Comparison of ENCODE assay signal across 11 mouse cellular contexts in genomic region chr2:83722936-83723335, GRCm38 (mm10). TPM values are rescaled to one million over a fixed set of nuclear protein-coding genes. Genes with fewer than 3 reads are reported as not detected.
DNase-seq lines count a peak whose midpoint lies in the region; ATAC-seq and TF ChIP-seq lines count a peak whose summit lies in the region.
"Had no signal": no experiment of that assay in that cellular context is flagged by ENCODE, and none has a peak within 500 bp of the region (broad histone marks: within the 10 kb centered on the region; RNA-seq: fewer than 3 reads in every experiment).

No protein-coding gene starts in this region.

- no peak for TF ChIP-seq EP300 in lung, postnatal 0 days (IDR thresholded peaks at IDR 0.05)
- TF ChIP-seq EP300 in stomach, postnatal 0 days (optimal IDR thresholded peaks at IDR 0.05) = no peak

- no peak overlapping the region for H3K27ac ChIP-seq in heart, embryonic 16.5 days (ENCODE audit: low read length)
- peak overlapping the region; percentile 96; the same call in 1 of the 2 replicates for H3K27ac ChIP-seq in lung, postnatal 0 days (ENCODE audit: low read length)
- H3K27ac ChIP-seq in embryonic facial prominence, embryonic 14.5 days (replicated peaks; ENCODE audit: low read depth, low read length) = 0 out of 2 replicates have a peak overlapping the region, but pooled peaks have one; percentile 97
- H3K27ac ChIP-seq in stomach, postnatal 0 days (replicated peaks) = peak overlapping the region; percentile 99; the same call in 1 of the 2 replicates

- no peak overlapping the region for H3K9ac ChIP-seq in heart, embryonic 16.5 days (ENCODE audit: low read length)
- H3K9ac ChIP-seq in lung, postnatal 0 days (replicated peaks; ENCODE audit: low read depth) = 0 out of 2 replicates have a peak overlapping the region, but pooled peaks have one; percentile 83
- H3K9ac ChIP-seq in embryonic facial prominence, embryonic 14.5 days (ENCODE audit: low read depth, low read length) = no peak overlapping the region
- no peak overlapping the region for H3K9ac ChIP-seq in stomach, postnatal 0 days (ENCODE audit: low read length)

- no peak for TF ChIP-seq CTCF in lung, postnatal 0 days (IDR thresholded peaks at IDR 0.05)
- no peak for TF ChIP-seq CTCF in stomach, postnatal 0 days (IDR thresholded peaks at IDR 0.05; ENCODE audit: low read depth)

- peaks cover 9% of the 10 kb centered on the region for H3K4me1 ChIP-seq in heart, embryonic 16.5 days (ENCODE audit: control insufficient read depth, insufficient read depth, low read length)
- H3K4me1 ChIP-seq in lung, postnatal 0 days (ENCODE audit: insufficient read depth, low read depth, low read length) = peaks cover 5% of the 10 kb centered on the region; the same call in 1 of the 2 replicates
- peaks cover 13% of the 10 kb centered on the region for H3K4me1 ChIP-seq in embryonic facial prominence, embryonic 14.5 days (ENCODE audit: control insufficient read depth, insufficient read depth, low read length)
- H3K4me1 ChIP-seq in stomach, postnatal 0 days (replicated peaks; ENCODE audit: control insufficient read depth, insufficient read depth) = peaks cover 6% of the 10 kb centered on the region; the same call in 1 of the 2 replicates

- H3K4me3 ChIP-seq in heart, embryonic 16.5 days (ENCODE audit: low read length) = no peak overlapping the region
- no peak overlapping the region for H3K4me3 ChIP-seq in lung, postnatal 0 days (ENCODE audit: low read depth, low read length)
- H3K4me3 ChIP-seq in embryonic facial prominence, embryonic 14.5 days (ENCODE audit: low read depth, low read length) = no peak overlapping the region
- no peak overlapping the region for H3K4me3 ChIP-seq in stomach, postnatal 0 days (ENCODE audit: low read depth, low read length)

- H3K9me3 ChIP-seq in heart, embryonic 16.5 days (replicated peaks; ENCODE audit: control insufficient read depth, low read length) = no peaks in the 10 kb centered on the region
- H3K9me3 ChIP-seq in lung, postnatal 0 days (ENCODE audit: low read length) = no peaks in the 10 kb centered on the region
- H3K9me3 ChIP-seq in embryonic facial prominence, embryonic 14.5 days (ENCODE audit: control insufficient read depth, low read length) = no peaks in the 10 kb centered on the region
- H3K9me3 ChIP-seq in stomach, postnatal 0 days (ENCODE audit: control insufficient read depth, low read length) = no peaks in the 10 kb centered on the region
- H3K9me3 ChIP-seq: forebrain, embryonic 15.5 days had no signal

- H3K36me3 ChIP-seq in heart, embryonic 16.5 days (ENCODE audit: control insufficient read depth, insufficient read depth) = no peaks in the 10 kb centered on the region
- no peaks in the 10 kb centered on the region for H3K36me3 ChIP-seq in lung, postnatal 0 days (ENCODE audit: insufficient read depth, low read length)
- no peaks in the 10 kb centered on the region for H3K36me3 ChIP-seq in embryonic facial prominence, embryonic 14.5 days (ENCODE audit: control insufficient read depth, insufficient read depth, low read length)
- H3K36me3 ChIP-seq in stomach, postnatal 0 days (ENCODE audit: control insufficient read depth, insufficient read depth, low read length) = no peaks in the 10 kb centered on the region
- H3K36me3 ChIP-seq: forebrain, embryonic 15.5 days had no signal

- H3K4me2 ChIP-seq in heart, embryonic 16.5 days (ENCODE audit: low read depth, low read length) = peak overlapping the region; percentile 88; the same call in 1 of the 2 replicates
- H3K4me2 ChIP-seq in lung, postnatal 0 days (replicated peaks; ENCODE audit: low read depth, low read length) = no peak overlapping the region
- H3K4me2 ChIP-seq in embryonic facial prominence, embryonic 14.5 days (ENCODE audit: low read depth, low read length) = peak overlapping the region; percentile 60; the same call in 1 of the 2 replicates
- H3K4me2 ChIP-seq in stomach, postnatal 0 days (replicated peaks; ENCODE audit: low read depth) = peak overlapping the region; percentile 79

- DNase-seq in heart, adult 18-20 months = no peak
- no peak for DNase-seq in lung, postnatal 0 days (ENCODE audit: low spot score)
- no peak for DNase-seq in lung, postnatal 4 days
- DNase-seq in embryonic facial prominence, embryonic 14.5 days (ENCODE audit: low spot score) = no peak
- DNase-seq in stomach, postnatal 0 days (ENCODE audit: low spot score) = no peak
- no peak for DNase-seq in gastrocnemius, postnatal 4 days (ENCODE audit: low spot score in 2 of 2)
- DNase-seq in right cerebral cortex, postnatal 4 days = no peak
- DNase-seq: cerebellum, adult 9-11 months; lung, postnatal 14 days had no signal

- no peak for ATAC-seq in heart, embryonic 16.5 days (replicated peaks; ENCODE audit: extremely low read depth, insufficient read depth, low FRiP score)
- no peak for ATAC-seq in lung, postnatal 0 days
- ATAC-seq in embryonic facial prominence, embryonic 14.5 days (ENCODE audit: low read depth) = no peak
- no peak for ATAC-seq in stomach, postnatal 0 days (ENCODE audit: low FRiP score, low TSS enrichment)
- ATAC-seq: forebrain, embryonic 15.5 days had no signal

- H3K27me3 ChIP-seq in heart, embryonic 16.5 days (ENCODE audit: control insufficient read depth, insufficient read depth, low read length) = no peaks in the 10 kb centered on the region
- no peaks in the 10 kb centered on the region for H3K27me3 ChIP-seq in lung, postnatal 0 days (replicated peaks; ENCODE audit: insufficient read depth, low read length)
- H3K27me3 ChIP-seq in embryonic facial prominence, embryonic 14.5 days (replicated peaks; ENCODE audit: control insufficient read depth, insufficient read depth, low read length) = no peaks in the 10 kb centered on the region
- no peaks in the 10 kb centered on the region for H3K27me3 ChIP-seq in stomach, postnatal 0 days (ENCODE audit: control insufficient read depth, insufficient read depth, low read length)
- H3K27me3 ChIP-seq: forebrain, embryonic 15.5 days had no signal

RNA-seq across cellular contexts. Expression of gene Itgav, which starts 1.3 kb away (rescaled TPM):
- polyA plus RNA-seq in heart, embryonic 16.5 days (2015; fragmentation: Nextera tagmentation; extraction: Ambion mirVana) = 34.8 and 43.4 TPM in 2 replicates
- total RNA-seq in heart, adult 18-20 months (2021) = 10 to 100 TPM; 39.0 to 41.1 TPM
- polyA plus RNA-seq in lung, postnatal 0 days (2015; fragmentation: Nextera tagmentation; extraction: Ambion mirVana) = 90.8 and 94.5 TPM in 2 replicates
- polyA plus RNA-seq in embryonic facial prominence, embryonic 14.5 days (2014; fragmentation: Nextera tagmentation; extraction: Ambion mirVana) = 92.5 and 105 TPM in 2 replicates
- 69.8 and 74.3 TPM in 2 replicates for polyA plus RNA-seq in stomach, postnatal 0 days (2015; fragmentation: Nextera tagmentation; extraction: Ambion mirVana)
- 10 to 100 TPM; 69.8 to 73.2 TPM for total RNA-seq in gastrocnemius, postnatal 4 days (2021)
